Mouse (Mus musculus): ENCODE data around the gene Rwdd3. TPM values are rescaled to one million over a fixed set of nuclear protein-coding genes. Genes with fewer than 3 reads are reported as not detected.

Gene Rwdd3
- 10 to 100 TPM; 25.7 to 29.4 TPM for total RNA-seq (2021)

GRCm38 (mm10) chr3:121171243-121171871 lies at the start of gene Rwdd3:
Gene Rwdd3, minus strand, starts transcription at chr3:121171695.
- peak; percentile 79 to 88 for DNase-seq (ENCODE audit: extremely low spot score in 1 of 2, low spot score in 1 of 2)

- DNase-seq (ENCODE audit: extremely low spot score in 1 of 2, low spot score in 1 of 2), result no peak
Measured at GRCm38 (mm10) chr3:121217011-121217410, 45.5 kb upstream of the Rwdd3 start.

GRCm38 (mm10) chr3:121213501-121213900 lies 42.0 kb upstream of the Rwdd3 start:
- DNase-seq (ENCODE audit: extremely low spot score in 1 of 2, low spot score in 1 of 2), result no peak

- no peak for DNase-seq (ENCODE audit: extremely low spot score in 1 of 2, low spot score in 1 of 2)
Measured at GRCm38 (mm10) chr3:121212156-121212555, 40.7 kb upstream of the Rwdd3 start.

- no peak for DNase-seq (ENCODE audit: extremely low spot score in 1 of 2, low spot score in 1 of 2)
Measured at GRCm38 (mm10) chr3:121208994-121209393, 37.5 kb upstream of the Rwdd3 start.

DNA sequence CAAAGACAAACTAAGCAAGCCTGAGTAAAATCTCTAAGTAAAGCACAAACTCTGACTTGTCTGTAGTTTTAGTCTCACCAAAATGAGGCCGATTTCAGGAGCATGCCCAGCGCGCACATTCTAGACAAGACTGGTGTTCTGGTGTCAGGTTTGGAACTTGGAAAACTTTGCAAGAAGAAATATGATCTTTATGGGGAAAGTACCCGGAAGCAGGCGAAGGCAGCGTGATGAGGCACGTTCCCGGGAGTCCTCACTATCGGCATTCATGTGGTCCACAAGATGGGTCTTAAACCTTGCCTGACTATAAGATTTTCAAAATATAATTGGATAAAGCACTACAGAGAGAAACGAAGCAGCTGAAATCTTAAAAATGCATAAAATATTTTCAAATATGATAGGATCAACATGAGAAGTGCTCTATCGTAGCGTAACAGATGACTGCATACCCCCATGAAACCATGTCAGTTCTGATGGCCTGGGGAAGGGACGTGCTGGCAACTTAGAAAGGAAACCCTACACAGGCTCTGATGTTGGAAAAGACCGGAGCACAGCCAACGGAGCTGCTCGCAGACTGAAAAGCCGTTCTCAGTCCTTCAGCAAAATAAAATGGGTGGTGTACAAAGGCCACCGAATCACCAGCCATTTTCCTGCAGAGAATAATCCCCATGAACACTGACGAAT lies 34.8 kb upstream of the Rwdd3 start:
- no peak for DNase-seq (ENCODE audit: extremely low spot score in 1 of 2, low spot score in 1 of 2)

DNA sequence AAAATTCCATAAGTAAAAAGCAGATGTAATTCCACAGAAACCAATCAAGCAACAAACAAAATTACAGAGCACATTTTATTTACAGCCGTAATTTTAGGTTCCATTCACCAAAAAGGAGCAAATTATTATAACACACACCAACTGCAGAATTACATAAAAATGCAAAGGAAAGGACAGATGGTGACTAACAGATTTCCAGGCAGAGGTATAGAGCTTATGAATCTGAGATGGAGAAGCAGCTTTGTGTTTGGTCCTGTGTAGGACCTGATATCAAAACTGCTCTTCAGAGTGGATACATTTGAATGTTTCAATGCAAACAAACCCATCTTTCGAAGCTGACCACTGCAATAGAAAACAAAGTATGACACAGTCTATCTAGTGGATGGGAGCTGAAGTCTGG lies 31.1 kb upstream of the Rwdd3 start:
- no peak for DNase-seq (ENCODE audit: extremely low spot score in 1 of 2, low spot score in 1 of 2)

DNA sequence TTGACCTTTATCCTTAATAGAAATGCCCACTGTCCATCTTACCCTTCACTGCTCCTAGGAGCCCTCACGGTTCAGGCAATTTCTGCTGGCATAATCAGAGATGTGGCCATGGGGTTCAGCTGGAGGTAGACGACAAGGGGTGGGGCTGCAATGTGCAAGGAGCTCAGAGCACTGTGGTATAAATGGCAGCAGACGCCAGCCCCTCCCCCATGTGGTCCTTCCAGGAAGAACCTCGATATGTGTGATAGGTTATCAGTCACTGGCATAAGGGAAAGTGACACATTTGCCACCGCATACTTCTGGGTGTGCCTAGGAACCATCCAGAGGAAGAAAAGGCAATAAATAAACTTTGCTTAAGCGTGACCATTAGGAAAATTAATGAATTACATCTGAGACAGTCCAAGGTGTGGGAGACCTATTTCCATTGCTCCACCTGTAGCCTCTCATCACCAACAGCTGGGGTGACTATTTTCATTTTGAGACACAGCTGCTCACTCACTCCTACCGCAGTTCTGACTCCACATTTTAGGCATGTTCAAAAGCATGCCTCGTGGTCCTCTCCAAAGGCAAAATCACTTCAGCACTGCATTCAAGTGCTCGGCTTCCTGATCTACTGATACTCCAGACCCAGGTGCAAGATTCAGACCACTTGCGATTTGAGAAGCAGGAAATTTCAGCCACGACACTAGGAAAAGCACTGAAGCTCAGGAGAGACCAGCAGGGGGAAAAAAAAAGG lies 29.7 kb upstream of the Rwdd3 start:
- DNase-seq (ENCODE audit: extremely low spot score in 1 of 2, low spot score in 1 of 2), result no peak

DNA sequence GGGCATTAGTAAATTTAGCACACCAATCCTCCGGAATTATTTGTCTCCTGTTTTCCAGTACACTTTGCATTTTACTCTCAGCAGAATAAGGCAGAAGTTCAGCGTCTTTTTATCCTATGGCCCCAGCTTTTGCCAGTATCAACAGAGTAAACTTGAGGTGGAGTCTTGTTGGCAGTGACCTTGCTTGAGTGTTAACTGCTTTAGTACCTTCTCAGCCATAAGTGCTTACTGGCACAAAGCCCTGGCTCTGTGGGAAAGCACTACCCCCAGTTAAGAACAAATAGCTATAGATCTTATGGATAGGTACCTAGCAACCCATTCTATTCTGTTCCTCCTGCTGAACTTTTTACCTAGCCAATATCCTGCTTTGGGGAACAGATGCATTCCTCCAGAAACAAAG lies 17.7 kb upstream of the Rwdd3 start:
- no peak for DNase-seq (ENCODE audit: extremely low spot score in 1 of 2, low spot score in 1 of 2)

- DNase-seq (ENCODE audit: extremely low spot score in 1 of 2, low spot score in 1 of 2), result no peak
Measured at GRCm38 (mm10) chr3:121187510-121187909, 16.0 kb upstream of the Rwdd3 start.

- DNase-seq (ENCODE audit: extremely low spot score in 1 of 2, low spot score in 1 of 2), result no peak
Measured at GRCm38 (mm10) chr3:121186925-121187324, 15.4 kb upstream of the Rwdd3 start.

DNA sequence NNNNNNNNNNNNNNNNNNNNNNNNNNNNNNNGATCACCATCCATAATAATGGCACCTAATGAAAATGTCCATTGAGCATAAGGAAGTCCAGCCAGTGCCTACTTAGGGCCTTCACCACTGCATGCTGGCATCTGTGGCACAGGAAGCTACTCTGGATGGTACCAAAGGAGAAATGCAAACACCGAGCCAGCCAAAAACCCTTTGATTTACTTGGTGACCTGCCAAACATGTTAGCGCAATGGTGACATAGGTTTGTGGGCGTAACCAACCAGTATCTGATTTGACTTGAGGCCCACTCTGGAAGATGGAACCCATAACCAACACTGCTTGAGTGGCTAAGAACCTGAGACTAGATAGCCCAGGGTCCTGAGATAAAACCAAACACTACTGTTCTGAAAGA lies 13.7 kb upstream of the Rwdd3 start:
- DNase-seq (ENCODE audit: extremely low spot score in 1 of 2, low spot score in 1 of 2), result no peak

GRCm38 (mm10) chr3:121176011-121176410 lies 4.5 kb upstream of the Rwdd3 start:
- DNase-seq (ENCODE audit: extremely low spot score in 1 of 2, low spot score in 1 of 2), result no peak

DNA sequence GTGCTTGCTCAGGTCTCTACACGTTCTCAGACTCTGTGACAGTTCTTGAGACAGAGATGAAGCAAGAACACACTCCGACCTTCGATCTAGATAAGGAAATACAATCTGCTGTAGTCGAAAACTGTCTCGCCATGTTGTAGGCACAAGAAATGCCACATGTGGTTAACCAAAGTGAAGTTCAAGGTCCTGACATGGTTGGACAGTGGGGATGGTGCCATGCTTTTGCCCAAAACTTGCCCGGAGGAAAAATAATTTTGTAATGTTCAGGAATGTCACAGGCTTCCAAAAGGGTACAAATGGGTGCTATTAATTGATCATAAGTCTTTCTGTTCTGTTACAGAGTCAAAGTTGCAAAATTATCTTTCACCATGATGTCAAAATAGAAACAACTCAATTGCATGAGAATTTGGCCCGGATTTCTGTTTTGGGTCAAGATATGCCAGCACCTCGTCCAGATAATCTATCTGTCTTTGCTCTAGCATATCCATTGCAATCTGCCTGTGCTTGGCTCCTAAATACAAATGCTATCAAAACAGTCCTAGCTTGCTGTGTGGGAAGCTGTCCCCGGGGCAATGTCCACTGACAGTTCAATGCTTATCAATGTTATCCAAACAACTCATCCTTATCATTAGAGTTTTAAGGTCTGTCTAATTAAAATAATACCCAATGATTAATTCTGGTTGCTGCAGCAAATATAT lies 2.9 kb upstream of the Rwdd3 start:
- no peak for DNase-seq (ENCODE audit: extremely low spot score in 1 of 2, low spot score in 1 of 2)

- no peak for DNase-seq (ENCODE audit: extremely low spot score in 1 of 2, low spot score in 1 of 2)
Measured at GRCm38 (mm10) chr3:121172718-121173117, 1.2 kb upstream of the Rwdd3 start.

- no peak for DNase-seq (ENCODE audit: extremely low spot score in 1 of 2, low spot score in 1 of 2)
Measured at GRCm38 (mm10) chr3:121171872-121172265, 374 bp upstream of the Rwdd3 start.

GRCm38 (mm10) chr3:121170631-121171030 lies 864 bp downstream of the Rwdd3 start:
- DNase-seq (ENCODE audit: extremely low spot score in 1 of 2, low spot score in 1 of 2), result no peak

GRCm38 (mm10) chr3:121169092-121169942 lies 2.2 kb downstream of the Rwdd3 start:
- no peak for DNase-seq (ENCODE audit: extremely low spot score in 1 of 2, low spot score in 1 of 2)

DNA sequence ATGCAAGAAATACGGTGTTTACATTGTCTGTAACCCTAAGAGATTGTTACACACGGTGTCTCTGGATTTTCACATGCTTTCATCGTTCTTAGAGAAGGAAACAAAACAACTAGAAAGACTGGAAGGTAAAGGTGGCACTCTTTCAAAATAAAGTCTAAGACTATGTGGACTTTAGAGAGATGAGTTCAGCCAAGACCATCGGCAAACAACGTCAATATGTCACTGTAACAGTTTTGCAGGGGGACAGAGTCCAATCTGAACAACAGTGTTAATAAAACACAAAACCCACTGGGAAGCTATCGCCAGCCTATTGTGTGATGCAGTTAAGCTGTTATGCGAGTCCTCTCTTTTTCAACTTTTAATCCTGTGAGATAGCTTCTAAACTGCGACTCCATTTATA lies 2.9 kb downstream of the Rwdd3 start:
- no peak for DNase-seq (ENCODE audit: extremely low spot score in 1 of 2, low spot score in 1 of 2)

DNA sequence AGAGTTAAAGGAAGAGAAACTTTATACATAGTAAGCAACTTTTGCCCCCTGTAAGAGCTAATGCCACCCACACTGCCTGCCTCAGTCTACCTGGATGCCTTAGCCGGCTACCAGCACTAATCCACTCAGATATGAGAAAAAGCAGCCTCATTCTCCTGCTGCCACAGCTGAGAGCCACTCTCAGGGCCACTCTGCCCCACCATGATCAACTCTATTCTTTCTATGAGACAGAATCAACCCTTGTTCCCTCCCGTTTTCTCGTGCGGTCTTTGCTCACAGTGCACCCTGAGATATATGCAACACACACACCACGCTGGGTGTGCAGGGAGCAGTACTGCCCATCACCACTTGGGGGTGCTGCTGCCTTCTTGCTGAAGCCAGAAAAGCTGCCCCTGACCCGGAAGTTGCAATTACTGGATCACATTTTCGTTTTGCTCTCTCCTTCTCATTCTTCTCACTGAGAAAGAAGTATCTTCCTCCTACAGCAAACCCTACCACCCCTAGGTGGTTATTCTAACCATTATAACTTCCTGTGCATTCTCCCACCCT lies 8.2 kb downstream of the Rwdd3 start:
- peak in 1 of 2 experiments; percentile 79 for DNase-seq (ENCODE audit: extremely low spot score in 1 of 2, low spot score in 1 of 2)

All from layer of hippocampus, postnatal 25 days (tissue).